Mouse (Mus musculus): ENCODE data around the gene Tcf3.

GRCm38 (mm10) chr10:80369995-80370747 lies 63.3 kb downstream of the Tcf3 start:
- TF ChIP-seq GATA1 (IDR thresholded peaks at IDR 0.05; ENCODE audit: borderline replicate concordance, low read length) (no peak), FLI1 (IDR thresholded peaks at IDR 0.05; ENCODE audit: low read length) (no peak)
